Mouse (Mus musculus) neural tube, embryonic 14.5 days (tissue): ENCODE measurements around the gene Grwd1. TPM values are rescaled to one million over a fixed set of nuclear protein-coding genes. Genes with fewer than 3 reads are reported as not detected.

ENCODE experiments used
- polyA plus RNA-seq: library from polyadenylated mRNA; unstranded; fragments of >200 nt; fragmentation: Nextera tagmentation; extraction: Ambion mirVana; gene quantifications from 2 replicates; pipeline ENCODE4 v1.2.1, GENCODE M21; 2014

The Grwd1 gene
- polyA plus RNA-seq, 1 experiment from 2014 or later: 39.0 TPM

Other genes starting within 250 kb of the Grwd1 start
- not detected in 2 replicates for gene Fgf21, start 215.5 kb downstream of the Grwd1 start, polyA plus RNA-seq
- gene Fut1, start 213.7 kb downstream of the Grwd1 start, polyA plus RNA-seq: not detected in 2 replicates
- not detected in 2 replicates for gene Izumo1, start 209.1 kb downstream of the Grwd1 start, polyA plus RNA-seq
- 12.8 and 14.2 TPM in 2 replicates for gene Rasip1, start 203.5 kb downstream of the Grwd1 start, polyA plus RNA-seq
- 2.6 and 3.0 TPM in 2 replicates for gene Mamstr, start 191.0 kb downstream of the Grwd1 start, polyA plus RNA-seq
- gene Fut2, start 164.6 kb downstream of the Grwd1 start, polyA plus RNA-seq: 0.15 and 0.51 TPM in 2 replicates
- 1.8 TPM in 1 of 2 replicates, not detected in the other for gene Ntn5, start 146.9 kb downstream of the Grwd1 start, polyA plus RNA-seq
- gene Sec1, start 136.5 kb downstream of the Grwd1 start, polyA plus RNA-seq: 0.13 and 0.54 TPM in 2 replicates
- 31.9 and 32.8 TPM in 2 replicates for gene Car11, start 131.1 kb downstream of the Grwd1 start, polyA plus RNA-seq
- gene Dbp, start 125.9 kb downstream of the Grwd1 start, polyA plus RNA-seq: 2.5 and 2.6 TPM in 2 replicates
- 603 and 609 TPM in 2 replicates for gene Rpl18, start 115.5 kb downstream of the Grwd1 start, polyA plus RNA-seq
- gene Sphk2, start 112.9 kb downstream of the Grwd1 start, polyA plus RNA-seq: 15.6 and 19.1 TPM in 2 replicates
- 0.17 and 0.24 TPM in 2 replicates for gene Fam83e, start 109.7 kb downstream of the Grwd1 start, polyA plus RNA-seq
- gene Spaca4, start 105.1 kb downstream of the Grwd1 start, polyA plus RNA-seq: not detected in 2 replicates
- gene Lmtk3, start 47.2 kb downstream of the Grwd1 start, polyA plus RNA-seq: 21.2 and 32.3 TPM in 2 replicates
- 6.8 and 9.7 TPM in 2 replicates for gene Sult2b1, start 46.3 kb downstream of the Grwd1 start, polyA plus RNA-seq
- 223 and 266 TPM in 2 replicates for gene Cyth2, start 16.4 kb downstream of the Grwd1 start, polyA plus RNA-seq
- gene Kcnj14, start 6.2 kb downstream of the Grwd1 start, polyA plus RNA-seq: 1.1 and 1.3 TPM in 2 replicates
- gene Kdelr1, start 41.8 kb upstream of the Grwd1 start, polyA plus RNA-seq: 67.9 and 98.6 TPM in 2 replicates
- gene Grin2d, start 47.4 kb upstream of the Grwd1 start, polyA plus RNA-seq: 3.4 and 4.3 TPM in 2 replicates
- 0.37 TPM in 1 of 2 replicates, not detected in the other for gene Syngr4, start 65.8 kb upstream of the Grwd1 start, polyA plus RNA-seq
- 4.0 and 4.8 TPM in 2 replicates for gene Tmem143, start 66.0 kb upstream of the Grwd1 start, polyA plus RNA-seq
- 5.3 and 36.4 TPM in 2 replicates for gene Emp3, start 90.5 kb upstream of the Grwd1 start, polyA plus RNA-seq
- 3.8 and 4.0 TPM in 2 replicates for gene Ccdc114, start 93.1 kb upstream of the Grwd1 start, polyA plus RNA-seq
- gene Abcc6, start 199.4 kb upstream of the Grwd1 start, polyA plus RNA-seq: 0.37 and 0.40 TPM in 2 replicates
- 26.0 and 28.5 TPM in 2 replicates for gene Nomo1, start 202.8 kb upstream of the Grwd1 start, polyA plus RNA-seq